Mouse (Mus musculus) hindlimb bud, embryonic 11.5 days (tissue): ENCODE measurements around the gene Lhpp.
"Not testable (repeated sequence)": the region's sequence is repeated elsewhere in the genome, so short reads cannot be mapped to it uniquely, and the experiment has no call there.

Source experiments
- DNase-seq: peaks from one replicate; pipeline ENCODE4 v3.0.0-alpha.2; 2012; ENCODE audit warnings: low read depth, low spot score; ENCODE audit errors: extremely low spot score

The Lhpp gene

DNA sequence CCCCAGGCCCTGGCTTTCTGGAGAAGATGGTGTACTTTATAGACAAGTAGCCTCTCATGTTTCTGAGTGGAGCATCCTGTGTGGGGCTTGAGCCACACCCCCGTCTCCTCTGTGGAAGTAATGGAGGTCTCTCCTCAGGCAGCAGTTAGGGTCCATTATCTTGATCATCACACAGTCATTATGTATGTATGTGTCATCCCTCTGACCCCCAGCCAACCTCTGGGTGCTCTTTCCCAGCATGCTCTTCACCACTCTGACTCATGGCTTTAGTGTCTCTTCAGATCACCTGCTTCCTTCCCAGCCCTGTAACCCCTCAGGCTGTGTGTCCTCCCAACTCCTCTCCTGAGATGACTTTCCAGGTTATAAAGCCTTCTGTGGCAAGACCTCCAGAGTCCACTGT, 31.2 kb downstream of the Lhpp start:
- DNase-seq, result no peak

DNA sequence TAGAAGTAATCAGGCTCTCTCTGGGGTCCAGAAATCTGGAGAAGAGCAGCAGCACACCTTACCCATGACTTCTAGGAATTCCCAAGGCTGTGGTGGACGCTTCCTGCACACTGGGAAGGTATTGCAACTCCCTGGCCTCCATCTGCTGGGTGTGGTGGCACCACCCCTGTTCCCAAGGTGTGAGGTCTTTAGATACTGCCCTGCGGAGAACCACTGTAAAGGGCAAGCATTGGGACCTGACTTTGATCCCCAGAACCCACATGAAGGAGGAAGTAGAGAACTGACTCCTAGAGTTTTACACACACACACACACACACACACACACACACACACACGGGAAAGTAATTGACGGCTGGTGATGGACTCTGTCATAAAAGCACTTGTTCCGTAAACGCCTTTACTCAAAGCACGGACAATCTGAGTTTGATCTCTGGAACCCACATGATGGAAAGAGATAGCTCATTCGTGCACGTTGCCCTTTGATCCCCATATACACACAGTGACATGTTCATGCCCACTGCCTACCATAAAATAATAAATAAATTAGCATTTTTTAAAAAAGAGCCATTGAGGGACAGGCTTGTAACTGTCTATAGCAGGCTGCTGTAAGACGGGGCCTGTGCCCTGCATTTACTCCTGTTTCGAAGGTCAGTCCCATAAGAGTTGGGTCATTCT, 34.3 kb downstream of the Lhpp start:
- DNase-seq, result no peak

DNA sequence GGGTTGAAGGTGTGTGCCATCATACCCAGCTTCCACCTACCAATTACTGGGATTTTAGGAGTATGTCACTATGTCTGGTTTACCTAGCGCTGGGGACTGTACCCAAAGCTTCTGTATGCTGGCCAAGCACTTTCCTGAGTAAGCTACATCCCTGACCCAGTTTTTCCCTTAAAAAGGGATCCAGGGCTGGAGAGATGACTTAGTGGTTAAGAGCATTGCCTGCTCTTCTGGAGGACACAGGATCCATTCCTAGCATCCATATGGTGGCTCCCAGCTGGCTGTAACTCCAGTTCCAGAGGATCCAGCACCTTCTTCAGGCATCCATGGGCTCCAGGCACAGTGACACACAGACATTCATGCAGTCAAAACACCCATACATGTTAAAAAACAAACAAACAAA, 36.1 kb downstream of the Lhpp start:
- DNase-seq, result no peak

DNA sequence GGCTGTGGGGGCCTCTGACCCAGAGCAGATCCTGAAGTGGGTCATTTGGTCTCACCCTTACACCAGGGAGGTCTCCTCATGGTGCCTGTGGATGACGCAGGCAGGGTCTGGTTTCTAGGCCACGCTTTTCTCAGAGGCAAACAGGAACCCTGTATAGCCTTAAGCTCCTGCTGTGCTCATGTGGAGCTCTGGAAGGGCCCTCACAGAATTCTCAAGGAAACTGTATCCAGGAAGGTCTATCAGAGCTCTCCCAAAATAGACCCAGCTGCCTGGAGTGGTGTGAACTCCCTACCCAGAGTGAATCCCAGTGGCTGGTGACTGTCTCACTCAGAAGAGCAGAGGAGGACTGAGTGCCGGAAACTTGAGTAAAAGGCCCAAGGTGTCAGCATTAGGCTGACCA, 44.0 kb downstream of the Lhpp start:
- no peak for DNase-seq

GRCm38 (mm10) chr7:132656075-132656474, 45.6 kb downstream of the Lhpp start:
- DNase-seq, result peak; percentile 82

- DNase-seq, result peak; percentile 52
Measured at GRCm38 (mm10) chr7:132656548-132656947, 46.1 kb downstream of the Lhpp start.

- no peak for DNase-seq
Measured at GRCm38 (mm10) chr7:132657371-132658057, 47.1 kb downstream of the Lhpp start.

- DNase-seq, result no peak
Measured at GRCm38 (mm10) chr7:132658058-132658450, 47.6 kb downstream of the Lhpp start.

GRCm38 (mm10) chr7:132658688-132659087, 48.2 kb downstream of the Lhpp start:
- DNase-seq, result no peak

DNA sequence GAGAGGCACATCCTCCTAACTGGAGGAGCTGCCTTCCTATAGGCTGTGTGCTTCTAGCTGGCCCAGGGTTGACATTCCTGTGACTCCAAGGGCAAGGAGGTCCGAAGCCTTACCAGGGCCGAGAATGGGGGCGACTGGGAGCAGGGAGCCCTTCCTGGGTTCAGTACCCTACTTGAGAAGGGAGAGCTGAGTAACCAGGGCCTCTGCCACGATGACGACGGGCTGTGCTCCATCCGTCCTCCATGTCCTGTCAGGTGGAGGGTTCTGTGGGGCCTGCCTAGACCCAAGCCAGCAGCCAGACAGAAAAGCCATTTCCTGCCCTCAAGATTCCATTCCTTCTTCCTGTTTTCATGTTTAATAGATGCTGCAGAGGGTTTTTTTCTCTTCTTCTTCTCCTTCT, 49.2 kb downstream of the Lhpp start:
- no peak for DNase-seq

DNA sequence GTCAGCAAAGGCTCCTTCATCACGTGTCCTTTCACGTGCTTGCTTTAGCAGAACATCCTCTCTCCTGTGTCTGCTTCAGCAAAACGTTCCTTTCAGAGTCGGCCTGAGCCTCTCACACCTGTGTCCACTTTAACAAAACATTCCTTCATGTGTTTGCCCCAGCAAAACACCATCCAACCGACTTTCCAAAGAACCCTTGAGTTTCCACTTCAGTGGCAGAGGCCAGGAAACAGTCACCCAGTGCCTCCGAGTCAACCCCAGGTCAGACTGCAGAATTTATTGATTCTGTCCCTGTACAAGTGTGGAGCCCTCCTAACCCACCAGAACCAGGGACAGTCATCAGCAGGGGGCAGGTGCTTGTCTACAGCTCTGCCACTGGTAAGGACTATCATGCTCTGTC, 52.4 kb downstream of the Lhpp start:
- not testable (repeated sequence) for DNase-seq

DNA sequence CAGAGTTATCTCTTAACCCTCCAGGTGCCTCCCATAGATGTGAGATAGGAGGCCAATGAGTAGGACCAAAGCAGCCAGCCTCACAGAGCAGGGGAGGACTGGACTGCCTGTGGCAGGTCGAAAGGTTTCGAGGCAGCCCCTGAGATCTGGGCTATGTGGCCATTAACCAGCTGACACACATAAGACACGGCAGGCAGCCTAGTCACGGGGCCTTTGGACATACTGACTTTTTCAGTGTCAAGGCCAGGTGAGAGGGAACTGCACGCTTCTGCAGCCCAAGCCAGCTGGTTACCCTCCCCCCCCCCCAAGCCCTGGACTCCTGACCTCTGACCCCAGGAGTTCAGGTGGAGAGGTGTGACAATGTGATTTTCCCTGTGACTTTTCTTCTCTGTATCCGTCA, 54.4 kb downstream of the Lhpp start:
- DNase-seq, result no peak

DNA sequence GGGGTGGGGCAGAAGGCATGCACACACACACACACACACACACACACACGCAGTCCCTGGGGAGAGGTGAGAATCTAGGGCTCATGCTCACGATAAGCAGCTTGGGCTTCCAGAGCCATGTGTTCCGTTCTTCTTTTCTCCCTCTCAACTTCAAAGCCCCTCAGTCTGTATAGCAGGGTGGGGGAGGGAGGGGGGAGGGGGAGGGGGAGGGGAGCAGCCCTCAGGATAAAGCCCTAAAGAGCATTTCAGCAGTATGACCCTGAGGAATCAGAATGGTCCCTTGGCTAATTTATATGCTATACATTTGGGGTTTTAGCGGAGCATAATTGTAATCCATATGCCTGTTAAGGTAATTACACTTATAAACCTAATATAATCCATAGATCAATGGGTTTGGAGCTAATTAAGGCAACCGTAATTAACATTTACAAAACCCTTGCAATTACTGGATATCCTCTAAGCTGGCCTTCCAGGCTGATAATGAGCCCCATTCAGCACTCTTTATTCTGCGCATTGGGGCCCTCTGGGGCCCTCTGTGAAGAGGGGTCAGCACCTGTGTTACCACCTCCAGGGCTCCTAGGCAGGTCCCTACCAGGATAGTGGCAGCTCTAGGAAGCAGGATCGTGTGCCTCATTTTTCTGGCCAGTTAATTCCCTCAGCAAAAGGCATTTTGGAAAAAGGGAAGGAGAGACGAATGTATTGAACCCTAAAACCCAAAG, 55.4 kb downstream of the Lhpp start:
- DNase-seq, result no peak

- no peak for DNase-seq
Measured at GRCm38 (mm10) chr7:132666516-132666915, 56.1 kb downstream of the Lhpp start.

DNA sequence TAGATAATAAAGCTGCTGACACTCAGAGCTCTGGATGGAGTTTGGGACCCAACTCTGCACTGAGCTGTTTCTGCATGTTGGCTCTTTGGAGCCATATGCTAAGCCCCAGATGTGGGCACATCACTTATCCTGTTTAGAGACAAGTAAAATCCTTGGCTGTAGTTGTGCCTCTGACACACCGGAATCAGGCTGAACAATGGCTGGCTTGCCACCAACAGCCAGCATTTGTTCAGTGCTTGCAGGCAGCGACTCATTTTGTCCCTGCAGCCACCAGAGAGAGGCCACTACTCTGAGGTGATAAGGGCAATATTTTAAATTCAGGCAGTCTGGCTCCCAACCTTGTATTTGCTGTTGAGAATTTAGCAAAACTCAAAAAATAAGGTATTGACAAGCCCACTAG, 58.2 kb downstream of the Lhpp start:
- DNase-seq, result no peak

DNA sequence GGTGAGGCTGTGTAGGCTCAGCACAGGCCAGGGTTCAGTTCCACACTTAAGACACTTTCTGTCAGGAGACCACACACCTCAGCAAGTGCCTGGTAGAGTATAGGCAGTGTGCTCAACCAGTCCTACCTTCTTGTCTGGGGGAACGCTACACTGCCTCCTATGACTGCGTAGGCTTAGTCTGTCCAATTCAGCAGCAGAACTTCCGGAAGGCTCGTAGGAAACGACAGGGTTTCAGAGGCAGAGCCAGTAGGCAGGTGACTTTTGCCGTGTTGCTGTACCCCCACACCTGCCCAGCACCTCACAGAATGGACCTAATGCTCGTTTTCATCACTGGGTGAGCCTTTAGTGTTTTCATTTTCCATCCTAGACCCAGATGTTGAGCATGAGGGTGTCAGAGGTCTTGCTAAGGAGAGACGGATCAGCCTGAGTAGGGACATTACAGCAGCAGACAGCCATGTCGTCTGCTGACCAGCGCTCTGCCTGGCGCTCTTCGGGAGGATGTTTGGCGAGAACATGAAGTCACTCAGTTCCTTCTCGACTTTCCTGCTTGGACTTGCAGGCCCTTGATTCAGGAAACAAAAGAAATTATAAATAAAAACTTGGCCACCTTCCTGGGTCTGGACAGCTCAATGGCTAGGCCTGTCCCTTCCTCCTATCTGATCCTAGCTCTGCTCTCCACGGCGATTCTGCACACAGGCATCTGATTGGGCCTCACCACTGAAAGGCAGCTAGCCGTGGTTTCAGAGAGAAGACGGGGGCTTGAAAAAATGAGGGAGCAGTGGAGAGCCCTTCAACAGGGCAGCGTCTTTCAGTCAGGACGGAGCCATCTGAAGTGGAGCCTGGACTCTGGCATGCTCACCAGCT, 59.8 kb downstream of the Lhpp start:
- DNase-seq, result no peak

DNA sequence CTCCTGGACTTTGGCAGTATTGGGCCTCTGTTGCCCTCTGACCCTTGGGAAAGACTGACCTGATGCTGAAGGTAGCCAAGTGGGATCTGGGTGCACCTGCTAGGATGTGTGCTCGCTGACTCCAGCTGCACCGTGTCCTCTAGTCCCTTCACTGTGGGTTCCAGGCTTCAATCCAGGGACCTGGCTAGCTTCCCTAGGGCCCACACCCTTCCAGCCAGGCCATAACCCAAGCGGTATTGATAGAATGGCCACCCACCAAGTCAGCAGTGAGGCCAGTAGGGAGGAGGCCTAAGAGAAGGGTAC, 60.4 kb downstream of the Lhpp start:
- DNase-seq, result no peak

GRCm38 (mm10) chr7:132672481-132672959, 62.1 kb downstream of the Lhpp start:
- DNase-seq, result no peak

DNA sequence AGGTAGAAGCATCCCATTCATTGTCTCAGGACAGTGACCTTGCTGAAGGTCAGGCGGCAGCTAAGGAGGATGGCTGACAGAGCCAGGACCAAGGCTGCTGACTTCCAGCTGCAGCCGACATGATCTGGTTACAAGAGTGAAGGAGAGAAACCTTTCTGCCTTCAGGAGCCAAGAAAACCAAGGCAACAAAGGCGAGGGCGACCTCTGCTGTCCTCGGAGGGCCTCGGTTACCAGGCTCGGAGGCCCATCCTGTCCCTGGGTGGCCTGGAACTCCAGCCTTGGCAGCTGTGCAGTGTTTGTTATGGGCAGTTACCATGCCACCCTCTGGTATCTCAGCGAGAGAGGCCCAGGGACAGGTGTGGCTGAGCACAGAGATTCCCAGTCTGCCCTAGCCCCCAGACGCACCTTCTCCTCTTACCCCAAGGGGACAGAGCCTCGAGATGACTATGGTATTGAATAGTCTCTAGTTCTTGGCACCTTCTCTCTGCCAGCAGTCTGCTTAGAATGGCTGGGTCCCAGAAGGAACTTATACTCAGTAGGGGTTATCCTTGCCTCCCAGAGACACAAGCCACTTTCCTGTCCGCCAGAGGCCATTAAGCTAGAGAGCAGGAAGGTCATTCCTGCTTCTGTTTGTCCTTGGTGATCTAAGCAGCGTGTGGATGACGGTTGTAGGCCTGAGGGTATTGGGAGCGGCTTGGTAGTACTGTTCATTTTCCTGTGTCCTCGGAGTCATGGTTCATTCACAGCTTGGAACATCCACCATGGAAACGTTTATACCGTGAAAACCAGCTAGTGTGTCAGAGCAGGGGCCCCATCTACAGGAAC, 63.7 kb downstream of the Lhpp start:
- no peak for DNase-seq

DNA sequence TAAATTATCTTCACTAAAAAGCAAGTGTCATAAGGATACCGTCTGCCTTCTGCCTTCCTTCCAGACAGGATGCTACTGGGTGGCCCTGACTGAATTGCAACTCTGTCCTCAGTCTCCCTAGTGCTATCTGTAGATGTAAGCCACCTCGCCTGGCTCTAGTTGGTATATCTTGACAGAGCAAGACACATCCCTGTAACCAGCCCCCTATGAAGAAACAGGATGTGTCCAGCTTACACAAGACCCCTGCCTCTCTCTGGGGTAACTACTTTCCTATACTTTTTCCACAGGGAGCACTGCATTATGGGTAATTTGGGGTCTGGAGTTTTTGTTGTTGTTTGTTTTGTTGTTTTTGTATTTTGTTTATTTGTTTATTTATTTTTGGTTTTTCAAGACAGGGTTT, 65.5 kb downstream of the Lhpp start:
- DNase-seq, result no peak
